Mouse (Mus musculus) ES-E14 (cell line): ENCODE data around the gene Ifit3.

Experiments used
- CHD2 ChIP-seq: IDR thresholded peaks from 2 replicates; pipeline ENCODE4 v1.6.1; 2014; ENCODE audit warnings: mild to moderate bottlenecking, low read depth, low read length, inconsistent platforms
- MAFK ChIP-seq: IDR thresholded peaks from 2 replicates; pipeline ENCODE4 v1.6.1; 2014; ENCODE audit warnings: mild to moderate bottlenecking, low read depth, low read length, inconsistent platforms; ENCODE audit not compliant: insufficient read depth
- ZNF384 ChIP-seq: IDR thresholded peaks from 2 replicates; pipeline ENCODE4 v1.6.1; 2012; ENCODE audit warnings: low read depth, low read length, inconsistent platforms

DNA sequence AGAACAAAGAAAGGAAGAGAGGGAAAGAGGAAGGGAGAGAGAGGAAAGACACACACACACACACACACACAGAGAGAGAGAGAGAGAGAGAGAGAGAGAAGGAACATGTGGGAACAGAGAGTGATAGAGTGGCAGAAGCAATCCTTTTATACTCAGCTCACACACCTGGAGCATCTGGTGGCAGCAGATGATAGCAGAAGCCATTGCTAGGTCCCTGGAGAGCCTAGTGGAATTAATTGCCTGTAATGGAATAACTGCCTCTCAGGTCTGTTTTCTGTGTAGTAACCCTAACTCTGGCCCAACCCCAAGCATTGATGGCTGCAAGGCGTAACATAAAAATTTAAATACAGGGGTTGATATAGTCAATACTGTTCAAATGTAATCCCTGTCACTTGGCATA lies 12.3 kb upstream of the Ifit3 start:
- no peak for TF ChIP-seq CHD2
- no peak for TF ChIP-seq ZNF384
- TF ChIP-seq MAFK: no peak
